Mouse (Mus musculus) erythroid progenitor cell, adult 5-6 weeks (primary cell): ENCODE results near the gene Tmem274. TPM values are rescaled to one million over a fixed set of nuclear protein-coding genes. Genes with fewer than 3 reads are reported as not detected.

Source experiments
- ATAC-seq: replicated peaks from 2 replicates; pipeline ENCODE4 v1.8.0; 2016; ENCODE audit warnings: moderate number of reproducible peaks, mild to moderate bottlenecking, moderate TSS enrichment, inconsistent platforms; ENCODE audit not compliant: poor library complexity, low FRiP score, severe bottlenecking
- total RNA-seq, 2 experiments: library from RNA; stranded (forward) in 1 of 2; stranded (reverse) in 1 of 2; fragments of 150-400 nt in 1 of 2; fragments of 186-747, 209-891 nt in 1 of 2; gene quantifications; 2 replicates each; pipeline versions ENCODE4 v1.2.3 to v1.2.4; 2015 to 2017; ENCODE audit warnings: low replicate concordance in 2 of 2

Tmem274 gene
- total RNA-seq, 2 experiments from 2014 or later, result not detected

GRCm38 (mm10) chr4:149518351-149519220 is 41.4 kb downstream of the Tmem274 start:
- no peak for ATAC-seq

GRCm38 (mm10) chr4:149521258-149521657 is 44.1 kb downstream of the Tmem274 start:
- ATAC-seq, result no peak

GRCm38 (mm10) chr4:149523961-149524360 is 46.8 kb downstream of the Tmem274 start:
- ATAC-seq, result no peak

- ATAC-seq, result no peak
Measured at GRCm38 (mm10) chr4:149525170-149525569, 48.0 kb downstream of the Tmem274 start.

GRCm38 (mm10) chr4:149525811-149526210 is 48.6 kb downstream of the Tmem274 start:
- ATAC-seq, result no peak

- ATAC-seq, result 0 out of 2 replicates have a peak, but pooled peaks have one; percentile 15
Measured at GRCm38 (mm10) chr4:149526330-149526729, 49.2 kb downstream of the Tmem274 start.

GRCm38 (mm10) chr4:149527621-149528354 is 50.6 kb downstream of the Tmem274 start:
- ATAC-seq, result no peak

GRCm38 (mm10) chr4:149529691-149530090 is 52.5 kb downstream of the Tmem274 start:
- no peak for ATAC-seq

Other genes with a start within 250 kb of the Tmem274 start
- 4.6 and 5.4 TPM in 2 replicates for gene Kif1b, start 169.7 kb upstream of the Tmem274 start, total RNA-seq (2015; ENCODE audit: low replicate concordance)
- 7.4 and 8.0 TPM in 2 replicates for gene Kif1b, start 169.7 kb upstream of the Tmem274 start, total RNA-seq (2017; ENCODE audit: low replicate concordance)
- gene Ube4b, start 50.6 kb upstream of the Tmem274 start, total RNA-seq (2015; ENCODE audit: low replicate concordance), result 26.4 and 29.2 TPM in 2 replicates
- gene Ube4b, start 50.6 kb upstream of the Tmem274 start, total RNA-seq (2017; ENCODE audit: low replicate concordance), result 17.5 and 21.9 TPM in 2 replicates
- gene Rbp7, start 22.4 kb upstream of the Tmem274 start, total RNA-seq (2015; ENCODE audit: low replicate concordance), result not detected in 2 replicates
- gene Rbp7, start 22.4 kb upstream of the Tmem274 start, total RNA-seq (2017; ENCODE audit: low replicate concordance), result not detected in 2 replicates
- 1.1 TPM in 1 of 2 replicates, not detected in the other for gene Nmnat1, start 7.8 kb downstream of the Tmem274 start, total RNA-seq (2015; ENCODE audit: low replicate concordance)
- 0.64 and 0.83 TPM in 2 replicates for gene Nmnat1, start 7.8 kb downstream of the Tmem274 start, total RNA-seq (2017; ENCODE audit: low replicate concordance)
- gene Lzic, start 7.9 kb downstream of the Tmem274 start, total RNA-seq (2015; ENCODE audit: low replicate concordance), result 4.7 and 6.7 TPM in 2 replicates
- 5.0 and 18.5 TPM in 2 replicates for gene Lzic, start 7.9 kb downstream of the Tmem274 start, total RNA-seq (2017; ENCODE audit: low replicate concordance)
- 0.42 TPM in 1 of 2 replicates, not detected in the other for gene Ctnnbip1, start 40.9 kb downstream of the Tmem274 start, total RNA-seq (2015; ENCODE audit: low replicate concordance)
- 0.39 TPM in 1 of 2 replicates, not detected in the other for gene Ctnnbip1, start 40.9 kb downstream of the Tmem274 start, total RNA-seq (2017; ENCODE audit: low replicate concordance)
- gene Clstn1, start 109.1 kb downstream of the Tmem274 start, total RNA-seq (2015; ENCODE audit: low replicate concordance), result 0.72 and 0.84 TPM in 2 replicates
- gene Clstn1, start 109.1 kb downstream of the Tmem274 start, total RNA-seq (2017; ENCODE audit: low replicate concordance), result 0.64 and 0.83 TPM in 2 replicates
- 5.9 and 8.6 TPM in 2 replicates for gene Pik3cd, start 225.2 kb downstream of the Tmem274 start, total RNA-seq (2015; ENCODE audit: low replicate concordance)
- gene Pik3cd, start 225.2 kb downstream of the Tmem274 start, total RNA-seq (2017; ENCODE audit: low replicate concordance), result 7.8 and 16.3 TPM in 2 replicates